Mouse (Mus musculus) heart, adult 2 months (tissue): ENCODE data around the gene Gpr55.

Experiments
- CTCF ChIP-seq: fragments of 200-600 bp; IDR thresholded peaks from 2 replicates; pipeline ENCODE4 v1.8.1; 2022; ENCODE audit warnings: antibody characterized with exemption, mild to moderate bottlenecking, moderate library complexity
- EP300 ChIP-seq: fragments of 200-500 bp; IDR thresholded peaks from 2 replicates; pipeline ENCODE4 v1.6.1; 2011; ENCODE audit warnings: low read depth, low read length, control low read depth; ENCODE audit not compliant: insufficient read depth
- POLR2A ChIP-seq: fragments of 200-500 bp; IDR thresholded peaks from 2 replicates; pipeline ENCODE4 v1.6.1; 2011; ENCODE audit warnings: mild to moderate bottlenecking, low read depth, low read length, control low read depth; ENCODE audit not compliant: insufficient read depth

- TF ChIP-seq CTCF: no peak
- no peak for TF ChIP-seq POLR2A
- no peak for TF ChIP-seq EP300
Measured at GRCm38 (mm10) chr1:85933631-85934465, 27.0 kb downstream of the Gpr55 start.
